Mouse (Mus musculus): ENCODE results near the gene Atxn1. TPM values are rescaled to one million over a fixed set of nuclear protein-coding genes. Genes with fewer than 3 reads are reported as not detected.
A peak's percentile ranks its signal among the peaks of the same experiment; 100 is the strongest.

Atxn1 gene
- total RNA-seq (2021): 100 to 1,000 TPM; 145 to 169 TPM
- long read RNA-seq, experiment 1, partial matches to known transcripts: 0 of 10 reads
- long read RNA-seq, experiment 1, other reads (novel, unspliced or antisense): 10 of 10 reads
- long read RNA-seq, experiment 2, partial matches to known transcripts: 0 of 12 reads
- long read RNA-seq, experiment 2, other reads (novel, unspliced or antisense): 12 of 12 reads

GRCm38 (mm10) chr13:45964853-45965593, at the start of gene Atxn1:
TSS of gene Atxn1 (minus strand) at chr13:45965008.
- DNase-seq (ENCODE audit: low spot score in 2 of 2): peak; percentile 72 to 75
- intact Hi-C loops (cut with DNase I): loop anchor here (5.0 to 10.0 kb wide), 6 partner anchors 77 to 390 kb away; no protein-coding TSS in a partner anchor

GRCm38 (mm10) chr13:46011232-46011631, 46.4 kb upstream of the Atxn1 start:
- intact Hi-C loops (cut with DNase I): no loop called here
- DNase-seq (ENCODE audit: low spot score in 2 of 2): no peak

GRCm38 (mm10) chr13:46010075-46010474, 45.3 kb upstream of the Atxn1 start:
- no peak for DNase-seq (ENCODE audit: low spot score in 2 of 2)
- intact Hi-C loops (cut with DNase I): no loop called here

GRCm38 (mm10) chr13:46008831-46009666, 44.2 kb upstream of the Atxn1 start:
- intact Hi-C loops (cut with DNase I): no loop called here
- DNase-seq (ENCODE audit: low spot score in 2 of 2): peak; percentile 37 to 49

- intact Hi-C loops (cut with DNase I): no loop called here
- DNase-seq (ENCODE audit: low spot score in 2 of 2): peak; percentile 50 to 54
Observed at GRCm38 (mm10) chr13:46006211-46007102, 41.6 kb upstream of the Atxn1 start.

- DNase-seq (ENCODE audit: low spot score in 2 of 2): no peak
- intact Hi-C loops (cut with DNase I): no loop called here
Observed at GRCm38 (mm10) chr13:46005656-46006055, 40.8 kb upstream of the Atxn1 start.

GRCm38 (mm10) chr13:46001356-46001755, 36.5 kb upstream of the Atxn1 start:
- intact Hi-C loops (cut with DNase I): no loop called here
- peak in 1 of 2 experiments; percentile 30 for DNase-seq (ENCODE audit: low spot score in 2 of 2)

- DNase-seq (ENCODE audit: low spot score in 2 of 2): no peak
- intact Hi-C loops (cut with DNase I): no loop called here
Observed at GRCm38 (mm10) chr13:45992953-45993352, 28.1 kb upstream of the Atxn1 start.

GRCm38 (mm10) chr13:45990486-45990885, 25.7 kb upstream of the Atxn1 start:
- intact Hi-C loops (cut with DNase I): no loop called here
- peak in 1 of 2 experiments; percentile 37 for DNase-seq (ENCODE audit: low spot score in 2 of 2)

GRCm38 (mm10) chr13:45979246-45979645, 14.4 kb upstream of the Atxn1 start:
- DNase-seq (ENCODE audit: low spot score in 2 of 2): no peak
- intact Hi-C loops (cut with DNase I): no loop called here

GRCm38 (mm10) chr13:45976894-45977293, 12.1 kb upstream of the Atxn1 start:
- peak in 1 of 2 experiments; percentile 47 for DNase-seq (ENCODE audit: low spot score in 2 of 2)
- intact Hi-C loops (cut with DNase I): no loop called here

GRCm38 (mm10) chr13:45974651-45975050, 9.8 kb upstream of the Atxn1 start:
- no peak for DNase-seq (ENCODE audit: low spot score in 2 of 2)
- intact Hi-C loops (cut with DNase I): no loop called here

GRCm38 (mm10) chr13:45973972-45974490, 9.2 kb upstream of the Atxn1 start:
- intact Hi-C loops (cut with DNase I): no loop called here
- DNase-seq (ENCODE audit: low spot score in 2 of 2): no peak

- DNase-seq (ENCODE audit: low spot score in 2 of 2): no peak
- intact Hi-C loops (cut with DNase I): no loop called here
Observed at GRCm38 (mm10) chr13:45970920-45971536, 6.2 kb upstream of the Atxn1 start.

GRCm38 (mm10) chr13:45968206-45968605, 3.4 kb upstream of the Atxn1 start:
- no peak for DNase-seq (ENCODE audit: low spot score in 2 of 2)
- intact Hi-C loops (cut with DNase I): loop anchor here (5.0 to 10.0 kb wide), 4 partner anchors 74 to 393 kb away; no protein-coding TSS in a partner anchor

GRCm38 (mm10) chr13:45967371-45967770, 2.6 kb upstream of the Atxn1 start:
- DNase-seq (ENCODE audit: low spot score in 2 of 2): no peak
- intact Hi-C loops (cut with DNase I): loop anchor here (5.0 to 10.0 kb wide), 4 partner anchors 75 to 393 kb away; no protein-coding TSS in a partner anchor

GRCm38 (mm10) chr13:45966586-45966985, 1.8 kb upstream of the Atxn1 start:
- DNase-seq (ENCODE audit: low spot score in 2 of 2): no peak
- intact Hi-C loops (cut with DNase I): loop anchor here (5.0 to 10.0 kb wide), 4 partner anchors 76 to 392 kb away; no protein-coding TSS in a partner anchor
